Mouse (Mus musculus) cerebral cortex, adult 2 months (tissue): ENCODE data around the gene Fmo5.

Experiments used
- WGBS: fragments of 180-500 bp; shearing (Covaris S2); methylation state at CpG from one replicate; pipeline ENCODE4 v1.1.7; 2018; 5-methylcytosine and 5-hydroxymethylcytosine counted together

Fmo5 gene

DNA sequence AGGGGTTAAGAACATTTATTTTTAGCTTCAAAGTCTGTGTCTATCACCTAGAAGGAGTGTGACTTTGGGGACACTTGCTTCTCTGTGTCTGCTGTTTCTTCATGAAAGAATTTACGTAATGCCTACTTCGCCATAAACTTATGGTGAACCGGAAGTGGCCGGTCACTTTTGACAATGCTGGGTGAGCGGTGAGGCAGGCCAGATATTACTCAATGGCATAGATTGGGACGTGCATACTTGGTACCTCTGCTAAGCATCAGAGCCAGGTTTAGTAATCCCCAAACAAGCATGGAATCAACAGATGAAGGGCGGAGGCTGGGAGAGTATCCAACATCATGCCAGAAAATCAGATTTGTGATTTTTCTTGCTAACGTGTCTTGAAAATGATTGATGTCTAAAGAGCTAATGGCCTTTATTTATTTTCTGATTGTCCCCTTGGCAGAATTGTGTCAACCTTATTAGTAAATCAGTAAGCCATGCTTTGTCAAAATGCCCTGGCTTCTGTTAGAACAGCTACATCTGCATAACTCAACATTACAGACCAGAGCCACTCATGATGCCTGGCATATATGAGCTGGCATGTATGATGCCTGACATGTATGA, 2.8 kb downstream of the Fmo5 start:
- WGBS: 89% methylated on average over 8 of the region's 8 CpGs

DNA sequence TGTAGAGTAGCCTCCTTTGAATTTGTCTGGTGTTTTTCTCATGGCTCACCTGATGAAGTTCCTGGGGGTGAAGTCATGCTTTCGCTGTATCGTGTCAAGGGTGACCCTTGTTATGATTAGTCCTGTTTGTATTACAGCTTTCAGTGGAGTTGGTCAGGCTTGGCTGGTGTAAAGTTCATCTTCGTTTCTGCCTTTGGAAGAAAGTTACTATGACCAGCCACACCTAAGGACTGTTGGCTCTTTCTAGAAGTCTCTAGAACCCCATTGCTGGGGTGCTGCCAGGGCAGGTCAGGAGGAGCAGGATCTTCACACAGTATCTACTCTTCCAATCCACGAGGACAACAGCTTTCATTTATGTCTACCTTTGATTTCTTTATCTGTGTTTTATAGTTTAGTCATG, 4.9 kb downstream of the Fmo5 start:
- 83% methylated on average over 4 of the region's 4 CpGs for WGBS

DNA sequence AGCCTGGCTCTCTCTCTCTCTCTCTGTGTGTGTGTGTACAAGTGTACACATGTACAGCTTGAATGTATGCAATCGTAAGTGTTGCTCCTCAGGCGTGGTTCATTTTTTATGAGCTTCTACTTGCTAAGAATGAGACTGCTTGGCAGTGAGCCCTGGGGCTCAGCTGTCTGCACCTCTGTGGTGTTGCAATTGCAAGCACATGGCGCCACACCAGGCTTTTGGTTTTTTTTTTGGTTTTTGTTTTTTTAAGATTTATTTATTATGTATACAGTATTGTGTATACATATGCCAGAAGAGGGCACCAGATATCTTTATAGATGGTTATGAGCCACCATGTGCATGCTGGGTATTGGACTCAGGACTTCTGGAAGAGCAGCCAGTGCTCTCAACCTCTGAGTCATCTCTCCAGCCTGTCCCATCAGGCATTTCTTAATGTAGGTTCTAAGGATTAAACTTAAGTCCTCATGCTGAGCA, 5.7 kb downstream of the Fmo5 start:
- WGBS: 52% methylated on average over 3 of the region's 3 CpGs

DNA sequence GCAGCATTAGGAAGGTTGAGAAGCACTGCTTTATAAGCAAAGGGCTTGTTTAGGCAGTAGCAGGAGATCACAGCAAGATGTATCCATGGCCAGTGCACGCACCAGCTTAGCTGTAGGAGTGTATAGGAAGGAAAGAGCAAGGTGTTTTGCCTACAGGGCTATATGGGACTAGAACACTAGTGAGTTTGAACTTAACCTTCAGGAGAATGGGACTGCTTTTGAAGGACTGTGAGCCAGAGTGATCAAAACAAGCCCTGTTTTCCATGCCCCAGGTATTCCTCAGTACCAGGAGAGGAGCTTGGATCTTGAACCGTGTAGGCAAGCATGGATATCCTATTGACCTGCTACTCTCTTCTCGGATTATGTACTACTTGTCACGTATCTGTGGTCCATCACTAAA, 12.8 kb downstream of the Fmo5 start:
- 90% methylated on average over 4 of the region's 4 CpGs for WGBS

DNA sequence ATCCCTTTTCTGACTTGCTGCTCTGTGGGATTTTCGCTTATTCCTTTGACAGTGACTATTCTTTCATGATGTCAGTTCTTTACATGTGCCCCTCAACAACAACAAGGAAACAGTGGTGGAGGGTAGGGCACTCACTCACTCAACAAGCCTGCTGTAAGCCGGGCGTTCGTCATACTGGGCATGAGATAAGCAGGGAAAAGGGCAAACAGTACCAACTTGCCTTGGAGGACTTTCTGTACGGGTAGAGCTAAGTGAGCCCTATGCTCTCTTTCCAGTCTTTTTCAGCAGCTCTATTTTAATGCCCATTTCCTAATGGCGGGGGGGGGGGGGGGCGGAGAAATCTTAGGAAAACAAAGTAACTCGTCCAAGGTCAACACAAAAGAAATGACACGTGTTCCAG, 13.4 kb downstream of the Fmo5 start:
- 89% methylated on average over 9 of the region's 9 CpGs for WGBS

DNA sequence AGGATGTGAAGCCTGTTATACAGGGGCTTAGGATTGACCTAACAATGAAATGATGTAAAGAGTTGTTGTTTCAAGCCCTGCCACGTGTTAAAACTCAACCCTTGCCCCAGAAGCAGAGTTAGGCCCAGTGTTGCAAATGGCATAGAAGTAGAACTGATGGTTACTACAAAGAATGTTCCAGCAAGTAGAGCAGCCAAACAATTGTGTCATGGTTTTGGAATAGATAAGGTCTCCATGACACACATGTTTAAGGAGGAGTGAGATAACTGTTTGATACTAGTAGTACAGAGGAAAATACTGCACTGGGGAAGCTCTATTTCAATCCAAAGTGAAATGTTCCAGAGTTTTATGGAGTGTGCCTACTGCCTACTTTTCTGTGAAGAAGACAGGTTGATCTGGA, 19.9 kb downstream of the Fmo5 start:
- 45% methylated on average over 1 of the region's 1 CpGs for WGBS

DNA sequence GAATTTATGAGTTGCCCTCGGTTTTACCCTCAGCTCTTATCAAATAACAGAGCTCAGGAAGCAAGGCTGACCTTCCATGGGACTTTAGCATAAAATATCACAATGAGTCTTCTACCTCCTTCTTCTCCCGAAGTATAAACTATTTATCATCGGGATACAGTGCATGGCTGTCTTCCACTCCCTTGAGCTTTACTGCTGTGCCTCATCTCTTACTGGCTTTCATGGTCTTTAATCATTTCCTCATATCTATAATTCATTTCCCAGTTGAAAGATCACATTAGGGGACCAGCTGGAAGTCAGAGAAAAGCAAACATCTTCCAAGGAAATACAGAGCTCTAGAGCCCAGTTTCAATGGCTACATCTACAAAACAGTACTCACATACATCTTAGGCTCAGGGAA, 20.4 kb downstream of the Fmo5 start:
- WGBS: 74% methylated on average over 3 of the region's 3 CpGs

DNA sequence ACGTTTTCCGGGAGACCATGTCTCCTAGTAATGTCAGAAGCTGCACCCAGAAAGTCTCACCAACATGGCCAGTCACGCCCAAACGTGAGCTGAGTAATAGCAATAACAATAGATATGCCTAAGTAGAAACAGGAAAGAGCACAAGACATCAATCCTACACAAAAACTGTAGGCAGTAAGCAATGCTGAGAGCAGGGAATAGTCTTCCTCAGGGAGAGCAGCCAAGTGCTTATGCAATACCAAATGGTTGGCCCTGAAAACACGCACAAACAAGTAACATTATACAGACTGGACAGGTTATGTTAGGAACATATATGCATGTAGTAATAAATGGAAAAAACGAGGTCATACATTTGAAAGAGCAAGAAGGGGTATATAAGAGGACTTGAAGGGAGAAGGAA, 20.9 kb downstream of the Fmo5 start:
- 66% methylated on average over 6 of the region's 6 CpGs for WGBS

DNA sequence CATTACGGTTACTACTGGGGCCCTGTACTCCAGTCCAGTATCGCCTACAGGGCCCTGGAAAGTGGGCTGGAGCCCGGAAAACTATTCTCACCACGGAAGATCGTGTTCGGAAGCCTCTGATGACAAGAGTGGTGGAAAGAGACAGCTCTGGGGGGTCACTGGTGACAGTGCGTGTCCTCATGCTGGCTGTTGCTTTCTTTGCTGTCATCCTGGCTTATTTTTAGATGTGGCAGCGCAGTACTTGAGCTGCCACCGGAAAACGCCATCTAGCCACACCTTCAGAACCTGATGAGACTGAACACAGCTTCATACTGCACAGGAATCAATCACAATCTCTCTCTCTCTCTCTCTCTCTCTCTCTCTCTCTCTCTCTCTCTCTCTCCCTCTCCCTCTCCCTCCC, 23.0 kb downstream of the Fmo5 start:
- 83% methylated on average over 10 of the region's 10 CpGs for WGBS

DNA sequence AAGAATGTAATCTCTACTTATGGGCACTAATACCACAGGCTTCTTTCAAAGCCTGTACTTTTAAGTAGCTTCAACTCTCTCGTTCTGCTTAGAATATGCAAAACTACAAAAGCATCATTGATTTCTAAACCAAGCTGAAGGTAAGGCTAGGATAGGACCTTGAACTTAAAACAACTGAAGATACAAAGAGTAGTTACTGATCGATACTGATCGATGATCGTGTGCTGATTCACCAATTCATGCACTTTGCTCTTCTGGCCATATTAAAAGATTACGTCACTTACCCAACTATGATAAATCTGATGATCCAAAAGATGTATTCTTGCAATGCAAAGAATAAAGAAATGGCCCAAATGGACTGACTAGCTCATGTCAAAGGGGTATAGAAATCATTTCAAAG, 25.2 kb downstream of the Fmo5 start:
- WGBS: 94% methylated on average over 5 of the region's 5 CpGs

DNA sequence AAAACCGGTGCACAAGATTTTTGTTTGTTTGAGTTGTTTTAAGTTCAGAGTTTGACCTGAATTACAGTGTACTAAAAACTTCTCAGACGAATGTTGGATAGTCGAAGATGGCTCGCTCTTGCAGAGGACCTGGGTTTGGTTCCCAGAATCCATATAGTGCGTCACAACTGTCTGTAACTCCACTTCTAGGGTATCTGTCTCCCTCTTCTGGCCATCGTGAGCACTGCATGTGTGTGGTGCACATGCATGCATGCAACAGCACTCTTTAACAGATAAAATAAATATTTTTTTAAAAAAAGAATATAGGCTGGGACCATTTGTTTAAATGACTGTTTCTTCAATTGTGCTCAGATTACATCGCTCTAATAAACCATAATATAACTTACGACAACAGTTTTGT, 26.3 kb downstream of the Fmo5 start:
- 87% methylated on average over 8 of the region's 8 CpGs for WGBS

DNA sequence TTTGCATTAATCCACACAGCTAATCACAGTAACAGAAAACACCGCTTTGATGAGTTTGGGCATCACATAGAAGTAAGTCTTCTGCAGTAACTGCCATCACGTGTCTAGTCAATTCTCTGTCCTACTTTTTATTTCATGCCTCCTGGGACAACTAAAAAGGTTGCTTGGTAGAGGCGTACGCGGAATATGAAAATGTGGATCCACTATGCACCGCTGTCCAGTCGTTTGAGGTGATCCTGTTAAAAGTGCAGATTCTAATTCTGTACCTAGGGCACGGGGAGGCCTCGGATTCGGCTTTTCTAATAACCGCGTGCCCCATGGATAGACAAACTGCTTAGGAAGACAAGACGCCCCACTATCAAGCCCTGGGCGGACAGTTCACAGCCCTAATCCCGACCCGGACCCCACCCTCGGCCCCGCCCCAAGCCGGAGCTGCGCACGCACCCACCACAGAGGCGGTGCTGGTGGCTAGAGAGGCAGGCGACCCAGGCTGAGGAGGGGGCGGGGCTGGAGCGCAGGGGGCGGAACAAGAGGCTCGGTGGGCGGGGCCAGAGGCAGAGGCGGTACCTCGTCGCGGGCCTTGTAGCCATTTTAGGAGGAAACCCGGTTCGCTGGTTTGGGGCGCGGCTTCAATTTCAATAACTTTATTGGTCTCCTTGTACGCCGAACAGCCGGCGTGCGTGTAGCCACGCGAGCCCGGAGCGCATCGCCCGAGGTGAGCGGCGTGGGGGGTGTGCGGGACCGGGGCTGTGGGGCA, 29.2 kb downstream of the Fmo5 start, which contains the start of gene Prkab2:
Gene Prkab2 (plus strand): TSS at position 539 of the 757 bp plus-strand sequence.
- WGBS: 1% methylated on average over 51 of the region's 51 CpGs

DNA sequence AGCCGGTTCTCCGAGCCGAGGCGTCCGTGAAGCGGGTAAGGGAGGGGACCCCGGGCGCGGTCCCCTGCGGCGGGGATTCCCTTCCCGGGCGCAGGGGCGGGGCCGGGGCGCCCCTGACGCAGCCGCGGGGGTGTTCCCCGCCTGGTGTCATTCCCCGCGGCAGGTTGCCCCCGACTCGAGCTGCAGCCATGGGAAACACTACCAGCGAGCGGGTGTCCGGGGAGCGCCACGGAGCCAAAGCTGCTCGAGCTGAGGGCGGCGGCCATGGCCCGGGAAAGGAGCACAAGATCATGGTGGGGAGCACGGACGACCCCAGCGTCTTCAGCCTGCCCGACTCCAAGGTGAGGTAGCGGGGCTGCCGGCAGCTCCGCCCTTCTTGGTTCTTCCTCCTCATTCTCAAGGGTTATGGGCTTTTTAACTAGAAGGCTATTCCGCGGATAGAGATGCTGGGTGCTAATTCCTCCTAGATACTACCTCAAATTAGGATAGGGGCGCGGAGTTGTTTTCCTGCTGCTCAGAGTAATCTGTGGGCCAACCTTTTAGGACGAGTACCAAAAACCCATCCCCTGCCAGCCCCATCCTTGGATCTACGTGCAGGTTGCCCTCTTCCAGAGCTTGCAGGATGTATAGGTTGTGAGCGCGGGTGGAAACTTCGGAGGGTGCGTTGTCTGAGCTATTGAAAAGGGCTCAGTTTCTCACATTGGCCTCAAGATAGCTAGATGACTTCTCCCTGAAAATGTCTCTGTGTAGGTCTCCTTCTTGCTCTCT, 30.0 kb downstream of the Fmo5 start:
- WGBS: under 1% methylated on average over 48 of the region's 50 CpGs

DNA sequence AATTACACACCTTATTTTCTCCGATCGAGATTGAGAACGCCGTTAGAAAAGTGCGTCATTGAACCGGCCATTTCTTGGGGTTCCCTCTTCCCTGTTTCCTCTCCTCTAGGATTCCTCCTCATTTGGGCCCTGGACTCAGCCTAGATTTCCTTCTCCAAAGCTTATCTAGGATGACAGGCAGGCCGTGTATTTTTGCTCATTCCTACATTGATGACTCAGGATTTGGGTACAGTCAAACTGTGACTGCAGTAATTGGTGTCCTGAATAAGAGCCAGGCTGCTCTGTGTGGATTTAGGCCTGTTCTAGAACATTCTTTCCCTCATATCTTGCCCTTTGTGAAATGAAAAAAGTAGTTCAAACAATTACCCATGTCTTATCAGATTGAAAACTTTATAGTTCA, 31.1 kb downstream of the Fmo5 start:
- 74% methylated on average over 7 of the region's 7 CpGs for WGBS

DNA sequence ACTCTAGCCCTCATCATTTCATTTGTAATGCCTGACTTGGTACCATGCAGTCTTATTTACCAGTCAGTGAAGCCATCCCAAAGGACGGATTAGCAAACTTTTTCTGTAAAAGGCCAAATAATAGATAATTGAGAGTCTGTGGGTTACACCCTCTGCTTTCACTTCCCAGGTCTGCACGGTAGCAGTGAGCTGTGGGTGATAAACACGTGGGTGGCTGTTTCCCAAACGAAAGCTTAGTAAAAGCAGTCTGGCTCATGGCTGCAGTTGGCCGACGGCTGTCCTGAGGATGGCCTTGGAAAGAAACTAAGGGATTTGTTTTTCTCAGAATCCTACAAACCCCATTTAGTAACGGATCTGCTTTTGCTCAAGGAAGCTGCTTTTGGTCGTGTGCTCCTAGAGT, 32.6 kb downstream of the Fmo5 start:
- WGBS: 35% methylated on average over 8 of the region's 8 CpGs

DNA sequence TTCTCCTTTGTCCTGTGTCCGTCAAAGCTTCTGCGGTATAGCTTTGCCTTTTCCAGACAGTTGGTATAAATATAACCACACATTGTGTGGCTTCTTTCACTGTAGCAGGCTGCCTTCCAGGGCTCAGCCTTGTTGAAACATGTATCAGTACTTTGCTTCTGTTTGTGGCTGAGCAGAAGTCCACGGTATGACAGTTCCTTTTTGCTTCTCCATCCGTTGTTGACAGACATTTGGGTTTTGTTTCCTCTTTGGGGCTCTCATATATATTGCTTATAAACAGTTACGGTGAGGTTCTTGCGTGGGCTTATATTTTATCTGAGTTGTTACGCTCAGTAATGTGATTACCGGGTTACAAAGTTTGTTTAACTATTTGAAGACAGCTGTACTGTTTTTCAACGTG, 36.9 kb downstream of the Fmo5 start:
- 72% methylated on average over 9 of the region's 9 CpGs for WGBS

DNA sequence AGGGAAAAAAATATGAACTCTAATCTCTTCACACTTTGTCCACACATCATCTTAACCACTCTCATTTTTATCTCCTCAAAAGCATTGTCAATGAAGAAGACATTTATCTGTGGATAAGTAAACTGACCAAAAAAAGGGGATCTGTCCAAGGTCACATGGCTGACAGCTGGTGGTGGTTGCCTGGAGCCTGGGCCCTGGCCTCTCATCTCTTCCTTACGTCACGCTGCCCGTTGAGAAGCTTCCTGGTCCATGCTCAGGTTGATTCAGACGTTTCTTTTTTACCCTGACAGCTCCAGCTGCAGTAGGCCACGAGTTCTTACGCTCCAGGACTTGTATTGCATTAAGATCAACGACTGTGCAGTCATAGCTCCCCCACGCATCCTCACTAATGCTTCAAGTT, 37.5 kb downstream of the Fmo5 start:
- 78% methylated on average over 8 of the region's 8 CpGs for WGBS

DNA sequence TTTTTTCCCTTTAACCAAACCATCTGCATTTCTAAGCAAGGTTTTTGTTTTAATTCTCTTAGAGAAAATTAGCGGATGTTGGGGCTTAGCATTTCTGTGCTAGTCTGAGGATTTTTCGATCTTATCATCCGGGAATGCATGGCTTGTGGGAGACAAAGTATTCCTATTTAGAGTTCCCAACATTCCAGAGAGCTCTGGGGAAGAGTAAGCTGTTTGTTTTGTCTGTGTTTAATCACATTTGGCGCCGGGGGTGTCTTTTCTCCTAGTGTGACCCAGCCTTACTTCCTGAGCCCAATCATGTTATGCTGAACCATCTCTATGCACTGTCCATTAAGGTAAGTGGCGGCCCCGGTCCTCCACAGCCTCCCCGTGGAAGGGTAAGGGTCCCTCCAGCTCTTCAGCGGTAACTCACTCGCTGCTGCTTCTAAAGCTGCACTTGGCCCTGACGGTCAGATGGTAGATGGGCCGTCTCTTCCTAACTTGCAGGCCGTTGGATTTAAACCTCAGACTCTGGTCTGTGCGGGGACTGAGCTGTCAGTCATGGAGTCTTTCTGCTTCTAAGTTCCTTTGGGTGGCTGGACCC, 38.6 kb downstream of the Fmo5 start:
- WGBS: 83% methylated on average over 14 of the region's 14 CpGs

DNA sequence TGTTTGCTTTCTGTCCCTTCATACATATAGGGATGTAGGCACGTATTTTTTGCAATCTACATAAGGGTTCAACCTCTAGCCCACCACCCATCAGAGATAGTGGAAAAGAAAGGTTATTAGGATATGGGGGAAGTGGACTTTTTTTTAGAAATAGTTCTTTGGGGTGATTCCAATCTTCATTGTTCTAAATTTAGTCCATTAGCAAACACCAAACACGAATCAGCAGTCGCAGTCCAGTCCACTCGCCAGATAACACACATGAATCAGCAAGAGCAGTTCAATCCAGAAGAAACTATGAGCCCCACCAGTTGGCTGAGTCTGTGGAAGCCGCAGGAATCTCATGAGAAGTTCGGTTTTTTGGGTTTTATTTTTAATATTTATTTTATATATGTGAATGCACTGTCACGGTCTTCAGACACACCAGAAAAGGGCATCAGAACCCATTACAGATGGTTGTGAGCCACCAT, 46.1 kb downstream of the Fmo5 start, which contains the start of gene Gm17651:
Gene Gm17651 (minus strand): TSS at position 51 of the 467 bp plus-strand sequence.
- 84% methylated on average over 7 of the region's 7 CpGs for WGBS

DNA sequence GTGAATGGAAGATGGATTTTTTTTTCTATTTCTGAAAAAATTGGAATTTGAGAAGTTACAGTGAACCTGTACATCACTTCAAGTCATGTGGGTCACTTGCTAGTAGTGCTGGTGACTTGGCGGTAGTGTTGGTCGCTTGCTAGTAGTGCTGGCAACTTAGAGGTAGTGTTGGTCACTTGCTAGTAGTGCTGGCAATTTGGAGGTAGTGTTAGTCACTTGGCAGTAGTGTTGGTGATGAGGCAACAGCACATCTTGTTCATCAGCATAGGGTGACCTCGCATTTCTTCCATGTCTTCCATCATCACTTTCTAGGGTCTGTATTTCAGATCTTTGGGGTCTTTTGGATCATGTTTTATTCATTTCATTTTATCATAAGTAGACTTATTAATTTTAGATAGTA, 47.5 kb downstream of the Fmo5 start:
- 94% methylated on average over 3 of the region's 3 CpGs for WGBS

DNA sequence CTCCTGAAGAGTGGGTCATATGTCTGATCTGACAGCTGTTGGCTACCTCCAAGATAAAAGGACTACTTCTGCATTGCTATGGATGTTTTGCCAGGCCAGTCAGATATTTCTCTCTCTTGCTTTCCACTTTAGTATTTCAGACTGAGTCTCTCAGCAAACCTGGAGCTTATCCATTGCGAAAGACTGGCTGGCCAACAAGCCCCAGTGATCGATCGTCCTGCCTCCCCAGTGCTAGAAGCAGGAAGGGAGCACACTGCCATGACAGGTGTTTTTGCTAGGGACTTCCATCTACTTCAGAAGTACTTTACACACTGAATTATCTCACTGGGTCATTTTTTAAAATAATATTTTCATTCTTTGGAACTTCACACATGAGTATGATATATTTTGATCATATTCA, 49.8 kb downstream of the Fmo5 start:
- 87% methylated on average over 3 of the region's 3 CpGs for WGBS

DNA sequence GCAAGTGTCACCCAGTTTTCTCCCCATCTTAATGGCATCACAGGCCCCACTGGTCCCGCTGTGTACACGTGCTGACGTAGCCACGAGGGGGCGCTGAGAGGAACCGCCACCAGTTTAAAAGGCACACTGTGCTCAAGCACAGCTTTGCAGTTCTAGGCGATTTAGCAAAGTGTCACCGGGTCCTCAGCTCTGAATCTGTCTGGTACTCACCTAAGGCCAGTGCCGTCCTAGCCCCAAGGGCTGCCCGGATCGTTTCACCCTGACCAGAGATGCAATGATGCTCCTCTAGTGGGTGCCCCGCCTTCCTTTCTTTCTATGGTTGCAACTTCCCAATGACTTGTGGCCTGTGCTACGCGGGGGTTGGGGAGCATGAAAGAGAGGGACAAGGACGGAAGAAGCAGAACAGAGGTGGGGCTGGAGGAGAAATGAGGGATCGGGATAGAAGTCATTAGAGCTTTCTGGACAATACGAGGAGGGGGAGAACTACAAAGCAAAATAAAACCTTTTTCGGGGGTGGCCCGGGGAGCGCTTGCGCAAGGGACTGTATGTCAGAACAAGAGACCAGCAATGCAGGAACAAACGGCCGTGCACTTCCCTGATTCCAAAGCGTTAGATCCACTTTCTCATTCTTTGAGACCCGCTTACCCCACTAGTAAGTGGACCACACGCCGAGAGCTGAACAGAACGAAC, 52.2 kb downstream of the Fmo5 start:
- WGBS: 8% methylated on average over 28 of the region's 28 CpGs
